Mouse (Mus musculus) heart, embryonic 12.5 days (tissue): ENCODE measurements around the gene Med9. TPM values are rescaled to one million over a fixed set of nuclear protein-coding genes. Genes with fewer than 3 reads are reported as not detected.
"Not testable (repeated sequence)": the region's sequence is repeated elsewhere in the genome, so short reads cannot be mapped to it uniquely, and the experiment has no call there.

Source experiments
- ATAC-seq: fragments of 200-750 bp; cut with Nextera tagmentation; 2 replicates; pipeline ENCODE4 v1.8.0; 2017; ENCODE audit warnings: moderate TSS enrichment, moderate library complexity; ENCODE audit not compliant: insufficient number of reproducible peaks, low FRiP score
- H3K27ac ChIP-seq: fragments of 300-500 bp; sonication (generic); 2 replicates; pipeline ENCODE4 v1.5.1; 2016; ENCODE audit warnings: mild to moderate bottlenecking, moderate library complexity; ENCODE audit not compliant: poor library complexity, severe bottlenecking
- H3K27me3 ChIP-seq: fragments of 300-500 bp; sonication (generic); replicated peaks from 2 replicates; pipeline ENCODE4 v1.6.1; 2016; ENCODE audit warnings: mild to moderate bottlenecking, moderate library complexity
- H3K36me3 ChIP-seq: fragments of 300-500 bp; sonication (generic); 2 replicates; pipeline ENCODE4 v1.6.1; 2016; ENCODE audit warnings: mild to moderate bottlenecking, moderate library complexity
- H3K4me1 ChIP-seq: fragments of 300-500 bp; sonication (generic); replicated peaks from 2 replicates; pipeline ENCODE4 v1.6.1; 2016; ENCODE audit warnings: mild to moderate bottlenecking
- H3K4me2 ChIP-seq: fragments of 300-500 bp; sonication (generic); 2 replicates; pipeline ENCODE4 v1.6.1; 2016; ENCODE audit warnings: mild to moderate bottlenecking, moderate library complexity
- H3K4me3 ChIP-seq: fragments of 300-500 bp; sonication (generic); 2 replicates; pipeline ENCODE4 v1.5.1; 2016; ENCODE audit warnings: mild to moderate bottlenecking
- H3K9ac ChIP-seq: fragments of 300-500 bp; sonication (generic); 2 replicates; pipeline ENCODE4 v1.6.1; 2016; ENCODE audit warnings: mild to moderate bottlenecking, moderate library complexity
- H3K9me3 ChIP-seq: fragments of 300-500 bp; sonication (generic); replicated peaks from 2 replicates; pipeline ENCODE4 v1.6.1; 2016; ENCODE audit warnings: mild to moderate bottlenecking, moderate library complexity
- WGBS: fragments of 180-500 bp; shearing (Covaris S2); methylation state at CpG from one replicate; pipeline ENCODE4 v1.1.7; 2016; 5-methylcytosine and 5-hydroxymethylcytosine counted together
- polyA plus RNA-seq: library from polyadenylated mRNA; unstranded; fragments of >200 nt; fragmentation: Nextera tagmentation; extraction: Ambion mirVana; gene quantifications from 2 replicates; pipeline ENCODE4 v1.2.1, GENCODE M21; 2016

Med9 gene
- polyA plus RNA-seq, 1 experiment from 2014 or later, result 46.5 TPM

- H3K9me3 ChIP-seq, H3K27ac ChIP-seq, H3K4me2 ChIP-seq, H3K36me3 ChIP-seq, H3K4me3 ChIP-seq, ATAC-seq, H3K27me3 ChIP-seq, H3K9ac ChIP-seq: not testable (repeated sequence)
- H3K4me1 ChIP-seq, result peaks cover 22% of the 10 kb centered on the region
- WGBS, result 83% methylated on average over 10 of the region's 10 CpGs
These were observed 3.2 kb upstream of the Med9 start for GRCm38 (mm10) chr11:59944855-59945254.

GRCm38 (mm10) chr11:59948401-59948767 is 378 bp downstream of the Med9 start:
- 4% methylated on average over 16 of the region's 16 CpGs for WGBS

GRCm38 (mm10) chr11:59952892-59953291 is 4.9 kb downstream of the Med9 start:
- no peak overlapping the region for H3K9ac ChIP-seq
- H3K27me3 ChIP-seq, result no peaks in the 10 kb centered on the region
- 85% methylated on average over 14 of the region's 14 CpGs for WGBS
- H3K36me3 ChIP-seq, result peaks cover 6% of the 10 kb centered on the region; the same call in 1 of the 2 replicates
- no peaks in the 10 kb centered on the region for H3K9me3 ChIP-seq
- no peak overlapping the region for H3K27ac ChIP-seq
- no peak for ATAC-seq
- H3K4me3 ChIP-seq, result no peak overlapping the region
- H3K4me2 ChIP-seq, result no peak overlapping the region
- H3K4me1 ChIP-seq, result peaks cover 31% of the 10 kb centered on the region

More at GRCm38 (mm10) chr11:59948401-59948767, 378 bp downstream of the Med9 start:
- H3K4me2 ChIP-seq, result peak overlapping the region; percentile 74
- ATAC-seq, result peak; percentile 37
- no peaks in the 10 kb centered on the region for H3K9me3 ChIP-seq
- peaks cover 35% of the 10 kb centered on the region for H3K4me1 ChIP-seq
- H3K4me3 ChIP-seq, result peak overlapping the region; percentile 94
- no peaks in the 10 kb centered on the region for H3K36me3 ChIP-seq
- peak overlapping the region; percentile 96 for H3K9ac ChIP-seq
- no peaks in the 10 kb centered on the region for H3K27me3 ChIP-seq
- H3K27ac ChIP-seq, result peak overlapping the region; percentile 74

GRCm38 (mm10) chr11:59956749-59957148 is 8.7 kb downstream of the Med9 start:
- no peak overlapping the region for H3K9ac ChIP-seq
- H3K4me2 ChIP-seq, result no peak overlapping the region
- WGBS, result 76% methylated on average over 6 of the region's 6 CpGs
- H3K4me1 ChIP-seq, result peaks cover 50% of the 10 kb centered on the region
- H3K36me3 ChIP-seq, result peaks cover 16% of the 10 kb centered on the region; the same call in 1 of the 2 replicates
- ATAC-seq, result no peak
- H3K4me3 ChIP-seq, result no peak overlapping the region
- no peak overlapping the region for H3K27ac ChIP-seq
- no peaks in the 10 kb centered on the region for H3K27me3 ChIP-seq
- H3K9me3 ChIP-seq, result no peaks in the 10 kb centered on the region

DNA sequence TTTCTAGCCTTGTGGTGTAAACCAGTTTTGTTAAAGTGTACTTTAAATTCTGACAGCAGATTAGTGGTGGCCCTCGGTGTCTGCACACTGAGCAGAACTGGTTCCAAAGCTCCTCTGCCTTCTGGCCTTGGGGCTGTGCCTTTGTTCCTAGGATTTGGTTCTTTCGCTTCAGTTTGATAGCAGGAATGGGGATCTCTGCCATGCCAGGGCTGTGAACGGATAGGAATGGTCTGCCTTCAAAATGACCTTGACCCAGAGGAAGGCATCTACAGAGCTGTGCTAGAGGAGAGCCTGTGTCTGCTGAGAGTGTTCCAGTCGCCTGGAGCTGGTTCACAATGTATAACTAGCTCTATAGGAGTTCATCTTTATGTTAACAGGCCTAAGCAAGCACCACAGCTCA is 11.4 kb downstream of the Med9 start:
- H3K27ac ChIP-seq, result peak overlapping the region; percentile 91
- H3K9ac ChIP-seq, result peak overlapping the region; percentile 41; the same call in 1 of the 2 replicates
- H3K27me3 ChIP-seq, result no peaks in the 10 kb centered on the region
- no peak for ATAC-seq
- H3K4me1 ChIP-seq, result peaks cover 61% of the 10 kb centered on the region
- no peak overlapping the region for H3K4me2 ChIP-seq
- H3K9me3 ChIP-seq, result no peaks in the 10 kb centered on the region
- peaks cover 27% of the 10 kb centered on the region for H3K36me3 ChIP-seq
- WGBS, result 57% methylated on average over 4 of the region's 4 CpGs
- H3K4me3 ChIP-seq, result no peak overlapping the region

DNA sequence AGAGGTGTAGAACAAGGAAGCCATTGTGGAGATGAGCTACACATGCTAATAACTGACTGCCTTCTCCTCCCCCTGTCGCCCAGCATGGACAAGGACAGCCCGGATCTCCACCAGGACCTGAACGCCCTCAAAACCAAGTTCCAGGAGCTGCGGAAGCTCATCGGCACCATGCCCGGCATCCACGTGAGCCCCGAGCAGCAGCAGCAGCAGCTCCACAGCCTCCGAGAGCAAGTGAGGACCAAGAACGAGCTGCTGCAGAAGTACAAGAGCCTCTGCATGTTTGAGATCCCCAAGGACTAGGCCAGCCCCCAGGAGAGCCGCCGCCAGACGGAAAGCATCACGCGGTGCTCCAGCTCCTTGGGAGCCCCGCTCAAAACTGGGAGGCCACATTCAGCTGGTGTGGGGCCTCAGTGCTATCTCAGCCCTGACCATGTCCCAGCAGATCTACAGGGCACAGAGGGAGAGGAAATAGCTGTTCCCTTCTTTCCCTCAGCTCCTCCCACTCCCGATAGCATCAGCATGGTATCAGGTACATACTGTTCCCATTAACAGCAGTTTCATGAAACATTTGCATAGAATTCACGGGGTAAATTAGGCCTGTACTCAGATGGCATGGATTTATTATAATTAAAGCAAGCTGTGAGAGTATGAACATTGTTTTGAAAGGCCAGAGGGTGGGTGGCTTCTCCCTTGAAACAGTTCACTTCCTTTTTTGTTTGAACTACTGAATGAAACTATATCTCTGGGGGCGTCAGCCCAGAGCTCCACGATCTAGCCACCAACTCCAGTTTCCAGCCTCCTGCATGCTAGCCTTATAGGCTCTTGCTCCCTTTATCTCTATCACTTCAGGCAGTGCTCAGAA is 12.7 kb downstream of the Med9 start:
- WGBS, result 52% methylated on average over 20 of the region's 20 CpGs
- no peaks in the 10 kb centered on the region for H3K27me3 ChIP-seq
- no peak overlapping the region for H3K4me3 ChIP-seq
- H3K9ac ChIP-seq, result peak overlapping the region; percentile 50; the same call in 1 of the 2 replicates
- peak overlapping the region; percentile 91 for H3K27ac ChIP-seq
- peak overlapping the region; percentile 11; the same call in 1 of the 2 replicates for H3K4me2 ChIP-seq
- H3K4me1 ChIP-seq, result peaks cover 67% of the 10 kb centered on the region
- no peaks in the 10 kb centered on the region for H3K9me3 ChIP-seq
- peaks cover 25% of the 10 kb centered on the region for H3K36me3 ChIP-seq
- ATAC-seq, result no peak

GRCm38 (mm10) chr11:59961338-59961875 is 13.4 kb downstream of the Med9 start:
- WGBS, result 56% methylated on average over 9 of the region's 9 CpGs
- Histone ChIP-seq H3K27ac (peak overlapping the region; percentile 91), H3K9ac (peak overlapping the region; percentile 49; the same call in 1 of the 2 replicates), H3K36me3 (peaks cover 21% of the 10 kb centered on the region), H3K9me3 (no peaks in the 10 kb centered on the region), H3K27me3 (no peaks in the 10 kb centered on the region), H3K4me2 (peak overlapping the region; percentile 11), H3K4me1 (peaks cover 74% of the 10 kb centered on the region), H3K4me3 (no peak overlapping the region)
- no peak for ATAC-seq

- H3K27ac ChIP-seq, result peak overlapping the region; percentile 30
- H3K4me2 ChIP-seq, result peak overlapping the region; percentile 14; the same call in 1 of the 2 replicates
- H3K9ac ChIP-seq, result peak overlapping the region; percentile 28; the same call in 1 of the 2 replicates
- peaks cover 21% of the 10 kb centered on the region for H3K36me3 ChIP-seq
- H3K27me3 ChIP-seq, result no peaks in the 10 kb centered on the region
- H3K9me3 ChIP-seq, result no peaks in the 10 kb centered on the region
- peaks cover 77% of the 10 kb centered on the region for H3K4me1 ChIP-seq
- no peak overlapping the region for H3K4me3 ChIP-seq
- ATAC-seq, result no peak
- 63% methylated on average over 3 of the region's 3 CpGs for WGBS
These were observed 14.6 kb downstream of the Med9 start for GRCm38 (mm10) chr11:59962590-59962989.

DNA sequence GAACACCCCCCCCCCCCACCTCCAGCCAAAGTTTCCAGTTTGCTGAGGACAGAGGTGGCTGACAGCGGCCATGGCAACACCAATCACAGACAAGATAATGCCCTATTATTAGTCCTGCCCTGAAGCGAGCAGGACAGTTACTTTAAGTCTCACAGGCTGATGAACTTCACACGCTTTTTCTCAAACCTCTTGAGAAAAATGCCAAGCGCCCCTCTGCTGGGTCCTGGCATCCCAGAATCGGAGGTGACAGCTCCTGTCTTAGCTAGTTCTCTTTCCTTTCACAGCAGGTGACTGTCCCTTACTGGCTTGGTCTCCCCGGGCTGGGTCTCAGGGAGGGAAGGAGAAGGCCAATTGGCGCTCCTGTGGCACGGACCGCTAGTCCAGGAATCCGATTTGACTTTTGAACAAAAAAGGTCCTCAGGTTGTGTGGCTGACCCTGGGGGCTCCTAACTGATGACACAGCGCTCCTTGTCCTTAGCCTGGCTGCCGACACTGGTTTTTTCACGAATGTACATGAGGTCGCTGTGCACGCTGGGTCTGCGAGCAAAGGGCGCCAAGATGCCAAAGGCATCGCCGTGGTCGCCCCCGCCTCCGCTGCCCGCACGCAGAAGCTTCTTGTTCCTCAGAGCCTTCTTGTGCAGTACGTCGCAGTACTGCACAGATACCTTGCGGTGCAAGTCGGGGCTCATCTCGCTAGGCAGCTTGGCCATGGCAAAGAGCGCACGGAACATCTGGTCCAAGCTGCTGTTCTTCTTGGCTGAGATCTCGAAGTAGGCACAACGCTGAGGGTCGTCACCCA is 15.6 kb downstream of the Med9 start:
- peaks cover 74% of the 10 kb centered on the region for H3K4me1 ChIP-seq
- no peaks in the 10 kb centered on the region for H3K27me3 ChIP-seq
- peak overlapping the region; percentile 63 for H3K4me3 ChIP-seq
- H3K9me3 ChIP-seq, result no peaks in the 10 kb centered on the region
- peak overlapping the region; percentile 97 for H3K4me2 ChIP-seq
- ATAC-seq, result no peak
- peak overlapping the region; percentile 81 for H3K9ac ChIP-seq
- WGBS, result 7% methylated on average over 34 of the region's 34 CpGs
- 0 out of 2 replicates have a peak overlapping the region, but pooled peaks have one; percentile 30 for H3K27ac ChIP-seq
- H3K36me3 ChIP-seq, result peaks cover 21% of the 10 kb centered on the region

DNA sequence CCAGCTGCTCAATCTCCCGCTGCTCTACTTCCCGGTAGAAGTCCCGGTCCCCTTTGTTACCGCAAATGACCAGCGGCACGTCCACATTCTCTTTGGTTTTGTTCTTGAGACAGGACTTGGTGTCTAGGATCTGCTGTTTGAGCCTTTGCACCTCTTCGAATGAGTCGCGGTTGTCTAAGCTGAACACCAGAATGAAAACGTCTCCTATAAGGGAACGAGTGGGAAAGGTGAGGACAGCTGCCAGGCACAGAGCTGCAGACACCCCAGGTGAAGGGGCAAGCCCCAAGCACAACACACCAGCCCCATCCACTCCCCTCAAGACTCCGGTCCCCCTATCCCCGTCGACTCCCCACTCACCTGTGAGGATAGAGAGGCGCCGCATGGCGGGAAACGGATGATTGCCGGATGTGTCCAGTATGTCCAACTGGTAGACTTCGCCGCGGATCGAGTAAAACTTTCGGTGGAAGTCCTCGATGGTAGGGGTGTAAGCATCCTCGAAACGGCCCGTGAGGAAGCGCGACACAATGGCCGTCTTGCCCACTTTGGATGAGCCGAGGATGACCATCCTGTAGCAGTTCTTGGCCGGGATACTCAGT is 16.3 kb downstream of the Med9 start:
- peak overlapping the region; percentile 81 for H3K9ac ChIP-seq
- peak overlapping the region; percentile 63 for H3K4me3 ChIP-seq
- peak overlapping the region; percentile 82; the same call in 1 of the 2 replicates for H3K27ac ChIP-seq
- no peaks in the 10 kb centered on the region for H3K27me3 ChIP-seq
- peaks cover 21% of the 10 kb centered on the region for H3K36me3 ChIP-seq
- no peaks in the 10 kb centered on the region for H3K9me3 ChIP-seq
- peaks cover 67% of the 10 kb centered on the region for H3K4me1 ChIP-seq
- 0 out of 2 replicates have a peak, but pooled peaks have one; percentile 13 for ATAC-seq
- H3K4me2 ChIP-seq, result peak overlapping the region; percentile 97
- WGBS, result under 1% methylated on average over 33 of the region's 33 CpGs
